Mouse (Mus musculus) neural tube, embryonic 11.5 days (tissue): Measurements from ENCODE around the gene Iqce. TPM values are rescaled to one million over a fixed set of nuclear protein-coding genes. Genes with fewer than 3 reads are reported as not detected.
A peak's percentile ranks its signal among the peaks of the same experiment; 100 is the strongest.
"Not testable (repeated sequence)": the region's sequence is repeated elsewhere in the genome, so short reads cannot be mapped to it uniquely, and the experiment has no call there.

Source experiments
- ATAC-seq: fragments of 200-750 bp; cut with Nextera tagmentation; 2 replicates; pipeline ENCODE4 v1.8.0; 2017; ENCODE audit warnings: moderate number of reproducible peaks, mild to moderate bottlenecking, moderate TSS enrichment, moderate library complexity; ENCODE audit not compliant: insufficient read depth, low FRiP score, low TSS enrichment
- DNase-seq: peaks from one replicate; pipeline ENCODE4 v3.0.0-alpha.2; 2015; ENCODE audit warnings: low spot score
- H3K27ac ChIP-seq: fragments of 300-500 bp; sonication (generic); 2 replicates; pipeline ENCODE4 v1.5.1; 2014; ENCODE audit warnings: low read depth, mild to moderate bottlenecking, low read length
- H3K27me3 ChIP-seq: fragments of 300-500 bp; sonication (generic); 2 replicates; pipeline ENCODE4 v1.6.1; 2014; ENCODE audit warnings: mild to moderate bottlenecking, low read length, mixed read lengths; ENCODE audit not compliant: control insufficient read depth, insufficient read depth
- H3K36me3 ChIP-seq: fragments of 300-500 bp; sonication (generic); 2 replicates; pipeline ENCODE4 v1.6.1; 2014; ENCODE audit warnings: mild to moderate bottlenecking, low read length, moderate library complexity, mixed read lengths; ENCODE audit not compliant: control insufficient read depth, insufficient read depth
- H3K4me1 ChIP-seq: fragments of 300-500 bp; sonication (generic); 2 replicates; pipeline ENCODE4 v1.6.1; 2014; ENCODE audit warnings: low read length, mixed read lengths; ENCODE audit not compliant: control insufficient read depth, insufficient read depth
- H3K4me2 ChIP-seq: fragments of 300-500 bp; sonication (generic); 2 replicates; pipeline ENCODE4 v1.6.1; 2014; ENCODE audit warnings: low read depth, mild to moderate bottlenecking, moderate library complexity
- H3K4me3 ChIP-seq: fragments of 300-500 bp; sonication (generic); 2 replicates; pipeline ENCODE4 v1.5.1; 2014; ENCODE audit warnings: low read depth, low read length
- H3K9ac ChIP-seq: fragments of 300-500 bp; sonication (generic); 2 replicates; pipeline ENCODE4 v1.6.1; 2014; ENCODE audit warnings: mild to moderate bottlenecking, low read length
- H3K9me3 ChIP-seq: fragments of 300-500 bp; sonication (generic); 2 replicates; pipeline ENCODE4 v1.6.1; 2016; ENCODE audit warnings: low read length; ENCODE audit not compliant: control insufficient read depth
- WGBS: fragments of 180-500 bp; shearing (Covaris S2); extraction: QIAGEN DNeasy Blood & Tissue Kit; methylation state at CpG from one replicate; pipeline ENCODE4 v1.1.7; 2014; 5-methylcytosine and 5-hydroxymethylcytosine counted together
- polyA plus RNA-seq: library from polyadenylated mRNA; unstranded; fragments of >200 nt; fragmentation: Nextera tagmentation; extraction: Ambion mirVana; gene quantifications from 2 replicates; pipeline ENCODE4 v1.2.1, GENCODE M21; 2014

Iqce gene
- polyA plus RNA-seq, 1 experiment from 2014 or later, result 18.3 TPM

- 88% methylated on average over 11 of the region's 11 CpGs for WGBS
- H3K36me3 ChIP-seq, result peaks cover 6% of the 10 kb centered on the region
- no peak overlapping the region for H3K27ac ChIP-seq
These were observed 27.1 kb downstream of the Iqce start for GRCm38 (mm10) chr5:140675079-140675478.

GRCm38 (mm10) chr5:140674036-140674435 lies 28.1 kb downstream of the Iqce start:
- Histone ChIP-seq H3K27me3 (no peaks in the 10 kb centered on the region), H3K36me3 (peaks cover 7% of the 10 kb centered on the region), H3K4me2 (no peak overlapping the region), H3K4me1 (no peaks in the 10 kb centered on the region), H3K4me3 (no peak overlapping the region), H3K9ac (no peak overlapping the region), H3K9me3 (no peaks in the 10 kb centered on the region), H3K27ac (no peak overlapping the region)
- DNase-seq (no peak), ATAC-seq (no peak)
- WGBS, result 88% methylated on average over 17 of the region's 17 CpGs

More at GRCm38 (mm10) chr5:140675079-140675478, 27.1 kb downstream of the Iqce start:
- ATAC-seq (no peak), DNase-seq (no peak)
- no peak overlapping the region for H3K4me3 ChIP-seq
- no peaks in the 10 kb centered on the region for H3K27me3 ChIP-seq
- no peaks in the 10 kb centered on the region for H3K9me3 ChIP-seq
- no peak overlapping the region for H3K4me2 ChIP-seq
- no peaks in the 10 kb centered on the region for H3K4me1 ChIP-seq
- H3K9ac ChIP-seq, result no peak overlapping the region

- ATAC-seq, H3K9ac ChIP-seq, H3K27me3 ChIP-seq, DNase-seq, H3K9me3 ChIP-seq, H3K4me3 ChIP-seq, H3K4me2 ChIP-seq, H3K4me1 ChIP-seq, H3K27ac ChIP-seq: not testable (repeated sequence)
- WGBS, result 90% methylated on average over 6 of the region's 6 CpGs
- peaks cover 12% of the 10 kb centered on the region for H3K36me3 ChIP-seq
These were observed 29.6 kb downstream of the Iqce start for GRCm38 (mm10) chr5:140672603-140673002.

- ATAC-seq (no peak), DNase-seq (no peak)
- H3K27ac ChIP-seq, result no peak overlapping the region
- H3K27me3 ChIP-seq, result no peaks in the 10 kb centered on the region
- peaks cover 12% of the 10 kb centered on the region for H3K36me3 ChIP-seq
- H3K4me2 ChIP-seq, result no peak overlapping the region
- H3K9ac ChIP-seq, result no peak overlapping the region
- WGBS, result 87% methylated on average over 6 of the region's 6 CpGs
- H3K9me3 ChIP-seq, result no peaks in the 10 kb centered on the region
- H3K4me1 ChIP-seq, result no peaks in the 10 kb centered on the region
- H3K4me3 ChIP-seq, result no peak overlapping the region
These were observed 30.1 kb downstream of the Iqce start for GRCm38 (mm10) chr5:140672115-140672514.

GRCm38 (mm10) chr5:140663621-140664180 lies 38.5 kb downstream of the Iqce start:
- ATAC-seq (no peak), DNase-seq (peak; percentile 55)
- Histone ChIP-seq H3K27ac (no peak overlapping the region), H3K4me1 (no peaks in the 10 kb centered on the region), H3K9ac (no peak overlapping the region), H3K9me3 (no peaks in the 10 kb centered on the region), H3K4me2 (no peak overlapping the region), H3K4me3 (no peak overlapping the region), H3K36me3 (peaks cover 2% of the 10 kb centered on the region; the same call in 1 of the 2 replicates), H3K27me3 (no peaks in the 10 kb centered on the region)
- WGBS, result 64% methylated on average over 7 of the region's 7 CpGs

- H3K4me3 ChIP-seq, result no peak overlapping the region
- H3K9ac ChIP-seq, result no peak overlapping the region
- no peaks in the 10 kb centered on the region for H3K36me3 ChIP-seq
- H3K27ac ChIP-seq, result no peak overlapping the region
- ATAC-seq (no peak), DNase-seq (no peak)
- H3K4me1 ChIP-seq, result no peaks in the 10 kb centered on the region
- WGBS, result 74% methylated on average over 17 of the region's 17 CpGs
- no peak overlapping the region for H3K4me2 ChIP-seq
- no peaks in the 10 kb centered on the region for H3K9me3 ChIP-seq
- H3K27me3 ChIP-seq, result no peaks in the 10 kb centered on the region
These were observed 39.2 kb downstream of the Iqce start for GRCm38 (mm10) chr5:140662741-140663592.

GRCm38 (mm10) chr5:140661875-140662643 lies 40.1 kb downstream of the Iqce start:
- Histone ChIP-seq H3K4me2 (no peak overlapping the region), H3K4me1 (no peaks in the 10 kb centered on the region), H3K9me3 (no peaks in the 10 kb centered on the region), H3K36me3 (no peaks in the 10 kb centered on the region), H3K4me3 (no peak overlapping the region), H3K9ac (no peak overlapping the region), H3K27me3 (no peaks in the 10 kb centered on the region), H3K27ac (no peak overlapping the region)
- WGBS, result 68% methylated on average over 12 of the region's 12 CpGs
- ATAC-seq (no peak), DNase-seq (no peak)

GRCm38 (mm10) chr5:140661427-140661826 lies 40.8 kb downstream of the Iqce start:
- Histone ChIP-seq H3K27ac (no peak overlapping the region), H3K4me2 (no peak overlapping the region), H3K36me3 (no peaks in the 10 kb centered on the region), H3K4me3 (no peak overlapping the region), H3K9ac (no peak overlapping the region), H3K9me3 (no peaks in the 10 kb centered on the region), H3K4me1 (no peaks in the 10 kb centered on the region), H3K27me3 (no peaks in the 10 kb centered on the region)
- WGBS, result 85% methylated on average over 8 of the region's 8 CpGs
- DNase-seq, result no peak
- no peak for ATAC-seq
